Mouse (Mus musculus) heart, postnatal 0 days (tissue): ENCODE measurements at regions not wholly inside any gene's neighbourhood (a gene's known extent, or its start where the extent isn't known, plus 50 kb on each side); places are given as distances from the start of the nearest gene placed in this dataset.

Source experiments
- ATAC-seq: fragments of 200-750 bp; cut with Nextera tagmentation; 2 replicates; pipeline ENCODE4 v1.8.0; 2017; ENCODE audit warnings: low read depth, moderate number of reproducible peaks, moderate library complexity; ENCODE audit not compliant: insufficient read depth
- DNase-seq: peaks from one replicate; pipeline ENCODE4 v3.0.0-alpha.2; 2016; ENCODE audit warnings: low spot score
- H3K27ac ChIP-seq: fragments of 300-500 bp; sonication (generic); 2 replicates; pipeline ENCODE4 v1.5.1; 2014; ENCODE audit warnings: low read depth, mild to moderate bottlenecking
- H3K27me3 ChIP-seq: fragments of 300-500 bp; sonication (generic); 2 replicates; pipeline ENCODE4 v1.6.1; 2014; ENCODE audit warnings: low read length, mixed read lengths; ENCODE audit not compliant: control insufficient read depth, insufficient read depth
- H3K36me3 ChIP-seq: fragments of 300-500 bp; sonication (generic); replicated peaks from 2 replicates; pipeline ENCODE4 v1.6.1; 2014; ENCODE audit warnings: low read length, mixed read lengths; ENCODE audit not compliant: control insufficient read depth, insufficient read depth
- H3K4me1 ChIP-seq: fragments of 300-500 bp; sonication (generic); 2 replicates; pipeline ENCODE4 v1.6.1; 2014; ENCODE audit warnings: antibody characterized with exemption; ENCODE audit not compliant: control insufficient read depth, insufficient read depth
- H3K4me2 ChIP-seq: fragments of 300-500 bp; sonication (generic); 2 replicates; pipeline ENCODE4 v1.6.1; 2014; ENCODE audit warnings: low read depth, mild to moderate bottlenecking, low read length, moderate library complexity
- H3K4me3 ChIP-seq: fragments of 300-500 bp; sonication (generic); 2 replicates; pipeline ENCODE4 v1.5.1; 2014; ENCODE audit warnings: low read depth, low read length
- H3K9ac ChIP-seq: fragments of 300-500 bp; sonication (generic); replicated peaks from 2 replicates; pipeline ENCODE4 v1.6.1; 2014; ENCODE audit warnings: low read depth, low read length, mixed read lengths
- H3K9me3 ChIP-seq: fragments of 300-500 bp; sonication (generic); replicated peaks from 2 replicates; pipeline ENCODE4 v1.6.1; 2016; ENCODE audit warnings: low read length; ENCODE audit not compliant: control insufficient read depth
- CTCF ChIP-seq: IDR thresholded peaks from 2 replicates; pipeline ENCODE4 v1.5.1; 2016; ENCODE audit warnings: antibody characterized with exemption, control low read depth, low read depth
- EP300 ChIP-seq: IDR thresholded peaks from 2 replicates; pipeline ENCODE4 v1.6.1; 2016; ENCODE audit warnings: antibody characterized with exemption, low read depth
- WGBS: fragments of 180-500 bp; shearing (Covaris S2); extraction: QIAGEN DNeasy Blood & Tissue Kit; methylation state at CpG from one replicate; pipeline ENCODE4 v1.1.7; 2014; 5-methylcytosine and 5-hydroxymethylcytosine counted together

GRCm38 (mm10) chr15:88379951-88380623, 220.0 kb upstream of the Zdhhc25 start:
- no peak for DNase-seq
- H3K36me3 ChIP-seq, result no peaks in the 10 kb centered on the region

GRCm38 (mm10) chr15:88381419-88381818, 218.7 kb upstream of the Zdhhc25 start:
- DNase-seq (no peak), ATAC-seq (no peak)
- 49% methylated on average over 10 of the region's 10 CpGs for WGBS
- Histone ChIP-seq H3K9me3 (0 out of 2 replicates have a peak, but pooled peaks cover 4% of the 10 kb centered on the region), H3K4me1 (no peaks in the 10 kb centered on the region), H3K27ac (no peak overlapping the region), H3K27me3 (no peaks in the 10 kb centered on the region), H3K36me3 (no peaks in the 10 kb centered on the region), H3K4me3 (no peak overlapping the region), H3K4me2 (no peak overlapping the region), H3K9ac (no peak overlapping the region)
- TF ChIP-seq EP300 (no peak), CTCF (no peak)

More at GRCm38 (mm10) chr15:88379951-88380623, 220.0 kb upstream of the Zdhhc25 start:
- Histone ChIP-seq H3K4me1 (no peaks in the 10 kb centered on the region), H3K4me2 (no peak overlapping the region), H3K9ac (no peak overlapping the region), H3K27ac (no peak overlapping the region), H3K9me3 (0 out of 2 replicates have a peak, but pooled peaks cover under 1% of the 10 kb centered on the region), H3K27me3 (no peaks in the 10 kb centered on the region), H3K4me3 (no peak overlapping the region)
- no peak for TF ChIP-seq CTCF
- no peak for TF ChIP-seq EP300
- ATAC-seq, result no peak
- WGBS, result 19% methylated on average over 6 of the region's 6 CpGs

GRCm38 (mm10) chr15:88385943-88386342, 214.2 kb upstream of the Zdhhc25 start:
- Histone ChIP-seq H3K9ac (no peak overlapping the region), H3K27ac (no peak overlapping the region), H3K27me3 (no peaks in the 10 kb centered on the region), H3K4me2 (no peak overlapping the region), H3K9me3 (peaks cover 7% of the 10 kb centered on the region; the same call in 1 of the 2 replicates), H3K4me3 (no peak overlapping the region), H3K4me1 (no peaks in the 10 kb centered on the region), H3K36me3 (no peaks in the 10 kb centered on the region)
- WGBS, result 81% methylated on average over 2 of the region's 2 CpGs
- ATAC-seq (no peak), DNase-seq (no peak)
- TF ChIP-seq CTCF (no peak), EP300 (no peak)

GRCm38 (mm10) chr15:88386711-88387110, 213.4 kb upstream of the Zdhhc25 start:
- no peak for ATAC-seq
- 66% methylated on average over 6 of the region's 6 CpGs for WGBS
- H3K9me3 ChIP-seq, result peaks cover 7% of the 10 kb centered on the region; the same call in 1 of the 2 replicates

GRCm38 (mm10) chr15:88391822-88392221, 208.3 kb upstream of the Zdhhc25 start:
- H3K9me3 ChIP-seq, result peaks cover 3% of the 10 kb centered on the region; the same call in 1 of the 2 replicates
- TF ChIP-seq CTCF, result no peak
- TF ChIP-seq EP300, result no peak
- H3K4me2 ChIP-seq, result no peak overlapping the region
- WGBS, result 71% methylated on average over 15 of the region's 15 CpGs
- H3K27me3 ChIP-seq, result no peaks in the 10 kb centered on the region
- H3K9ac ChIP-seq, result no peak overlapping the region
- no peak for DNase-seq
- no peak overlapping the region for H3K4me3 ChIP-seq
- no peak overlapping the region for H3K27ac ChIP-seq
- ATAC-seq, result no peak
- H3K4me1 ChIP-seq, result no peaks in the 10 kb centered on the region
- H3K36me3 ChIP-seq, result no peaks in the 10 kb centered on the region

More at GRCm38 (mm10) chr15:88386711-88387110, 213.4 kb upstream of the Zdhhc25 start:
- H3K9ac ChIP-seq, result no peak overlapping the region
- H3K4me3 ChIP-seq, result no peak overlapping the region
- no peaks in the 10 kb centered on the region for H3K27me3 ChIP-seq
- DNase-seq, result no peak
- no peaks in the 10 kb centered on the region for H3K36me3 ChIP-seq
- no peak overlapping the region for H3K27ac ChIP-seq
- no peaks in the 10 kb centered on the region for H3K4me1 ChIP-seq
- no peak overlapping the region for H3K4me2 ChIP-seq
- TF ChIP-seq CTCF (no peak), EP300 (no peak)

- Histone ChIP-seq H3K4me2 (no peak overlapping the region), H3K36me3 (no peaks in the 10 kb centered on the region), H3K9ac (no peak overlapping the region), H3K27me3 (no peaks in the 10 kb centered on the region), H3K4me3 (no peak overlapping the region), H3K9me3 (no peaks in the 10 kb centered on the region), H3K4me1 (no peaks in the 10 kb centered on the region), H3K27ac (no peak overlapping the region)
- ATAC-seq, result no peak
- no peak for DNase-seq
- 50% methylated on average over 5 of the region's 5 CpGs for WGBS
- TF ChIP-seq CTCF, result no peak
- no peak for TF ChIP-seq EP300
Observed at GRCm38 (mm10) chr15:88399064-88399463, 201.0 kb upstream of the Zdhhc25 start.
